Mouse (Mus musculus) gastrocnemius, postnatal 14 days (tissue): ENCODE measurements around the gene Olfr1501. TPM values are rescaled to one million over a fixed set of nuclear protein-coding genes. Genes with fewer than 3 reads are reported as not detected.
"Not testable (repeated sequence)": the region's sequence is repeated elsewhere in the genome, so short reads cannot be mapped to it uniquely, and the experiment has no call there.

Source experiments
- DNase-seq: peaks from one replicate; pipeline ENCODE4 v3.0.0; 2021; ENCODE audit warnings: mixed read lengths
- intact Hi-C: fragments of 180-260 bp; cut with DNase I; formaldehyde crosslinking; loops from one replicate; pipeline ENCODE4 v1.15.1; 2025; ENCODE audit warnings: low total_unique reads
- long read RNA-seq, 2 experiments: library from polyadenylated mRNA; stranded (forward); transcript quantifications; one replicate each; pipeline ENCODE4 v2.0.0; 2021
- total RNA-seq, 2 experiments: library from RNA; stranded (reverse); gene quantifications; 2 replicates each; pipeline ENCODE4 v1.2.3; 2021

The Olfr1501 gene
- not detected for total RNA-seq
- long read RNA-seq, experiment 1 = 0 reads
- long read RNA-seq, experiment 2 = 0 reads

DNA sequence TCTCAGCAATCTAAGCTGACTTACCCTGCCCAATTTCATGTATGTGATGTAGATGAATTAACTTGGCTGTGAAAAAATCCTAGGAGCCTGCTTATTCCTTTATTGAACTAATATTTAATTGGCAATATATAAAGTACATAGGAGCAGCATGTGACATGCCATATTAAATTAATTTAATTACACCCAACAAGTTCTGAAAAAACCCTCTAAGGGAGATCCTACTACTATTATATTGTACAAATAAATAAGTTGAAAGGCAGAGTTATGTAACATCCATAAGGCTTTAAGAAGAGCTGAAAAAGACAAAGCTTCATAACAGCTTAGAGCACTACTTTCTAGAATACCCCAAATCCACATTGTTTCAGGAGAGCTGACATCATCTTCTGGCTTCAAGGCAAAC is at the start of gene Olfr1501:
TSS of gene Olfr1501 (minus strand) at position 101 of the 400 bp plus-strand sequence.
- intact Hi-C loops, DNase-seq: not testable (repeated sequence)

- intact Hi-C loops = no loop called here
- DNase-seq = no peak
These were observed 47.3 kb upstream of the Olfr1501 start, which contains the start of gene Olfr1504 for GRCm38 (mm10) chr19:13897828-13898227. Gene Olfr1504 (minus strand): TSS chr19:13897928.

DNA sequence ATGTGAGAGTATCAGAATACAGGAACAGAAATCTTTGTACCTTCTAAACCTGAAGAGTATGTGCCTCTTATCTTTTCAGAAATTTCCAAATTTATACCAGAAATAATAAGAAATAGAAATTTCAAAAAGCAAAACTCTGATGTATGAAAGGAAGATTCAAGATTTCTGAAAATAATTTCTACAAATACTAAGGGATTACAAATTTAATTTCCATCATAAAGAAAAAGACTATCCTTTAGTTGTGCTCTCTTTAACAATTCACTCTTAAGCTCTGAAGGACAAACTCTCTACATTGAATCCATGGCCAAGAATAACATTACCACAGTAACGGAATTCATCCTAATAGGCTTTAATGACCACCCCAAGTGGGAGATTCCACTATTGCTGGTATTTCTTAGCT is 11.0 kb upstream of the Olfr1501 start, which contains the start of gene Olfr1502:
TSS of gene Olfr1502 (plus strand) at position 301 of the 400 bp plus-strand sequence.
- DNase-seq = no peak
- intact Hi-C loops = no loop called here

DNA sequence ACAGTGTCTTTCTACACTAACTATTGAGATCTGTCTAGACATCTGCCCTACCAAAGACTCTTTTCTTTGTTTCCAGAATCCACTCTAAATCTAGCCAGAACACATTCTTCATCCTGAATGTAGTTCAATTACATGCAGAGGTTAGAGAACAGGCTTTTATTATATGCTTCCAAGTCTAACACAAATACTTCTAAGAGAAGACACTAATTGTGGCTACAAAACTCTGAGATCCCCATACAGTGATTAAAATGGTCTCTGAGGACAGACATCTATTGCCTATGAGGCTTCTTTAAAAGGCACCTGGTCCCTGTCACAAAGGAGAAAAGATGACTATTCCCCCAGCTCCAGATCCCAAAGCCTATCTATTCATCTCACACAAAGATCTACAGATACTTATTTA is 20.1 kb downstream of the Olfr1501 start, which contains the start of gene Olfr1500:
TSS of gene Olfr1500 (minus strand) at position 101 of the 400 bp plus-strand sequence.
- no peak for DNase-seq
- intact Hi-C loops = no loop called here

- intact Hi-C loops = no loop called here
- DNase-seq = no peak
These were observed 22.0 kb downstream of the Olfr1501 start for GRCm38 (mm10) chr19:13828447-13828846.

DNA sequence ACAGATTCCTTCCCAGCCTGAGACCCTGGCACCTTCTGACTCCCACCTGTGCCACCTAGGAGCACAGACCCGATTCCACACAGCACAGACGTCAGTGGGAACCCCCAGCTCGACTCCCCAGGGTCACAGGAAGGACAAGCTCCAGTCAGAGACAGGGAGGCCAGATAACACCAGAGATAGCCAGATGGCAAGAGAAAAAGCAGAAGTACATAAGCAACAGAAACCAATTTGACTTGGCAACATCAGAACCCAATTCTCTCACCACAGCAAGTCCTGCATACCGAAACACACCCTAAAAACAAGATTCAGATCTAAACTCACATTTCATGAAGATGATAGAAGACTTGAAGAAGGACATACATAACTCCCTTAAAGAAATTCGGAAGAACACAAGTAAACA is 29.6 kb downstream of the Olfr1501 start:
- no peak for DNase-seq
- intact Hi-C loops = no loop called here

- DNase-seq = no peak
- intact Hi-C loops = loop anchor here (10.0 kb wide), 1 partner anchor 1295 kb away; no protein-coding TSS in a partner anchor
These were observed 31.1 kb downstream of the Olfr1501 start, which contains the start of gene Olfr1499 for GRCm38 (mm10) chr19:13819347-13819746. Gene Olfr1499 (minus strand): TSS chr19:13819447.

GRCm38 (mm10) chr19:13818827-13819226 is 31.7 kb downstream of the Olfr1501 start:
- intact Hi-C loops = loop anchor here (10.0 kb wide), 1 partner anchor 1294 kb away; no protein-coding TSS in a partner anchor

GRCm38 (mm10) chr19:13812823-13813222 is 37.7 kb downstream of the Olfr1501 start:
- DNase-seq = no peak
- intact Hi-C loops = loop anchor here (10.0 kb wide), 1 partner anchor 1288 kb away; no protein-coding TSS in a partner anchor

More at GRCm38 (mm10) chr19:13818827-13819226, 31.7 kb downstream of the Olfr1501 start:
- DNase-seq = no peak

GRCm38 (mm10) chr19:13805486-13805885 is 45.0 kb downstream of the Olfr1501 start:
- intact Hi-C loops, DNase-seq: not testable (repeated sequence)

DNA sequence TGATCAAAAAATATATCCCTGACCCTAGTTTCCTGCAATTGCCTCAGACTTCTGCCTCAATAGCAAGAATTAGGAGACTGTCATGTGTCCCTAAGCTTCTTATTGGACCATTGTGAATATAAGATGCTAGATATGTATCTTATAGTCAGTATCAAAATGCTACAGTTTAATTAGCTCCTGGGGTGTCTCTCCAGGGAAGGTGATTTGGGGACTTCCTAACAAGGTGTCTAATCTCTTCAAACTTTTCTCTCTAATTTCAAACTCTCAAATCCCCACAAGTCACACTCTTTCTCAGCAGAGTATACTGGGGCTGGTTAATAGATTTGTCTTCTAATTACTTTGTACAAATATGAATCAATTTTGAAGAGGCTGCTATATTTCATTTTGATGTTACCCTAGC is 52.4 kb downstream of the Olfr1501 start, which contains the start of gene Olfr1497:
TSS of gene Olfr1497 (minus strand) at position 101 of the 400 bp plus-strand sequence.
- no peak for DNase-seq
- intact Hi-C loops = no loop called here

Other genes with a start within 250 kb of the Olfr1501 start
- gene Olfr1487, start 233.3 kb downstream of the Olfr1501 start, total RNA-seq = not detected
- gene Olfr1489, start 219.1 kb downstream of the Olfr1501 start, total RNA-seq = not detected
- gene Olfr1490, start 199.6 kb downstream of the Olfr1501 start, total RNA-seq = not detected
- gene Olfr1491, start 153.4 kb downstream of the Olfr1501 start, total RNA-seq = not detected
- gene Olfr1493-ps1, start 127.4 kb downstream of the Olfr1501 start, total RNA-seq = not detected
- gene Olfr1494, start 111.0 kb downstream of the Olfr1501 start, total RNA-seq = not detected
- not detected for gene Olfr1495, start 86.1 kb downstream of the Olfr1501 start, total RNA-seq
- gene Olfr1496, start 72.8 kb downstream of the Olfr1501 start, total RNA-seq = not detected
- gene Olfr1497, start 52.5 kb downstream of the Olfr1501 start, total RNA-seq = not detected
- not detected for gene Olfr1499, start 31.2 kb downstream of the Olfr1501 start, total RNA-seq
- not detected for gene Olfr1500, start 20.2 kb downstream of the Olfr1501 start, total RNA-seq
- not detected for gene Olfr1502, start 11.1 kb upstream of the Olfr1501 start, total RNA-seq
- not detected for gene Olfr1504, start 47.2 kb upstream of the Olfr1501 start, total RNA-seq
- not detected for gene Olfr1505, start 62.8 kb upstream of the Olfr1501 start, total RNA-seq